Mouse (Mus musculus) yolk sac, embryonic 10.5 days (tissue): ENCODE measurements around the gene Slc17a7.

ENCODE experiments used
- DNase-seq: peaks from one replicate; pipeline ENCODE4 v3.0.0-alpha.2; 2017; ENCODE audit warnings: low spot score

Slc17a7 gene

DNA sequence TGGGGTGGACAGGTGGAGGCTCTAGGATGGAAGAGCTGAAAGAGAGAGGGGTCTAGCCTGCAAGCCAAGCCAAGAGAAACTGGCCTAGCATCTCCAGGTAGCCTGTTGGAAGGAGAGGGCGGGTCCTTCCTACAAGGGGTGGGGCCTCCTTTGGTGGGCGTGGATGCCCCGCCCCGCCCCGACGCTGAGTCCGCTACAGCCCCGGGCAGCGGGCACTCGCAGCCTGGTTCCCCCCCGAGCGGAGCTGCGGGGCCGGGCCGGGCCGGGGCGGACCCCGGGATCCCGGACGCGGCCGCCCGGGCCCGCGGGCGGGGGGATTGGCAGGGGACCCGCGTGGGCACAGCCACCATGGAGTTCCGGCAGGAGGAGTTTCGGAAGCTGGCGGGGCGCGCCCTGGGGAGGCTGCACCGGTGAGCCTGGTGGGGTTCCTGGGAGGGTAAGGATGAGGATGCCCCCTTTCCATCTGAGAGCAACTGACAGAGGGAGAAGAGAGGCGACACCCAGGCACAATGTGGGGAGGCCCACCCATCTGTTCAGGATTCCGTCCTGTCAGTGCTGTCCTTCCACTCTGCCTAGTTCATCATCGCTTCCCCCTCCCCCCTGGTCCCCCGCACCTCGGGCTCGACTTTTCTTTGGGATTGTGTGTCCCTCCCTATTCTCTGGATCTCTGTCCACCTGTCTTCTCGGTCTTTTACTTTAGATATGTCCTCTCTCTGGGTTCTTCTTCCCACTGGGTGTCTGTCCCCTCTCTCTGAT, at the start of gene Slc17a7:
Gene Slc17a7, plus strand, starts transcription at position 215 of the 756 bp plus-strand sequence.
- no peak for DNase-seq

GRCm38 (mm10) chr7:45117566-45117965, 46.2 kb upstream of the Slc17a7 start:
- DNase-seq: peak; percentile 10

GRCm38 (mm10) chr7:45118336-45118735, 45.4 kb upstream of the Slc17a7 start:
- no peak for DNase-seq

DNA sequence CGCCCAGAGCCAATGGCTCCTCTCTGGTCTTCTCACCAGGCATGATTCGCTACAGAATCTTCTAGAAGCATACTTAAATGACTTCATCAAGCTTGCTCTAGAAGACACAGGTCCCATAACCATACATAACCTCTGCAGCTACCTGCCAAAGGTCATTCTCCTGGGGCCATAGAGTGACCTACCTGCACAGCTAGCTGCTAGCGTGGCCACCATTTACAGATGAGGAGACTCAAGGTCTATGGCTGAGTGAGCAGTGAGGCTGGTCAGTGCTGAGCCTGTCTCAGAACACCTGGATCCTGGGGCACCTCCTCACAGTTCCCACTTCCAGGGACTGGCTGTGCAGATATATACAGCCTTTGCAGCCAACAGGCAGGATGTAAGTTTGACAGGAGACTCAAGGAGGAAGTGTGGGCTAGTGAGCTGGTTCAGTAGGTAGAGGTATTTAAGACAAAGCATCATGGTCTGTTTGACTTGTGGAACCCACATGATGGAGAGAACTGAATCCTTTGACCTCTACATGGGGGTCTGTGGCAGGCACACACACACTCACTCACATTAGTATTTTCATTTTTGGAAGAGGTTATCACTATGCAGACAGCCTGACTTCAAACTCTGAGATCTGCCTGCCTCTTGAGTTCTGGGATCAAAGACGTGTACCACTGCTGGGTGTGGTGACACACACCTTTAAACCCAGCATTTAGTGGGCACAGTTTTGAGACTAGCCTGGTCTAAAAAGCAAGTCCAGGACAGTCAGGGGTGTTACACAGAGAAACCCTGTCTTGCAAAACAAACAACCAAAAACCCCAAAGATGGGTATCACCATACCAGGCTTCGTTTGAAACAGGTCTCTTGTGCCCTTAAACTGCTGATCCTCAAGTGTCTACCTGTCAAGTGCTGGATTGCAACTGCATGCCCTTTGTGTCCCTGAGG, 43.7 kb upstream of the Slc17a7 start:
- peak; percentile 28 for DNase-seq

DNA sequence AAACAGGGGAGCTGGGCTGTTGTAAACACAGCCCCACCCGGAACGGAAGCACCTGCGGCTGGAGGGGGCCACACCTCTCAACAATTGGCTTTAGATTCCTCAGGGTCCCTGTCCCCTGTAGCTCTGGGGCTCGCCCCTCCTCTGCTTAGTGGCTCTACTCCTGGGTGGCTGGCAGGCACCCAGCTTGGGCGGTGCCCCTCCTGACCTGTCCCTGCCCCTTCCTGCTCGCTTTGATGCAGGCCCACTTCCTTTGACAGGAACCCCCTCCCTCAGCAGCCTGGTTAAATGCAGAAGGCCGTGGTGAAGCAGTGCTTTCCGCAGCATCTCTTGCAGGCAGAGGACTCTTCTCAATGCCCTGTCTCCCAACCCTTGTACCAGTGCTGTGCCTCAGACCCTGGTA, 42.3 kb upstream of the Slc17a7 start:
- no peak for DNase-seq

DNA sequence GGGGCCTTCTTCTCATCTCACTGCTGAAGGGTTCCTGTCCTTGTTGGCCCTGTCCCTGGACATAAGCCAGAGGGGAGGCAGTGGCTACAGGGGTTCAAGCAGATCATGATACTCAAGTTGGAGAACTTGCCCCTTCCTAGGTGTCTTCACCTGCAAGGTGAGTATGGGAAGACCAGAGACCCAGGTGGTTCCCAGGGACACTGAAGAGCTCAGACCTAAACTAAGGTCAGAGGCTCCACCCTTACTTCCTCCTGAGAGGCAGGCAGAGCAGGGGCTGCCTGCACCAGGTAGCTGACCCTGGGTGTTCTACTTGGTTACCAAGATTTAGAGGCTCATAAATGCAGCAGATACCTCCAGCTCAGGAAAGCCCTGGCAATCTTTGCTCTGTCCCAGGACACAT, 41.8 kb upstream of the Slc17a7 start:
- DNase-seq: no peak

GRCm38 (mm10) chr7:45122561-45123185, 41.1 kb upstream of the Slc17a7 start:
- no peak for DNase-seq

DNA sequence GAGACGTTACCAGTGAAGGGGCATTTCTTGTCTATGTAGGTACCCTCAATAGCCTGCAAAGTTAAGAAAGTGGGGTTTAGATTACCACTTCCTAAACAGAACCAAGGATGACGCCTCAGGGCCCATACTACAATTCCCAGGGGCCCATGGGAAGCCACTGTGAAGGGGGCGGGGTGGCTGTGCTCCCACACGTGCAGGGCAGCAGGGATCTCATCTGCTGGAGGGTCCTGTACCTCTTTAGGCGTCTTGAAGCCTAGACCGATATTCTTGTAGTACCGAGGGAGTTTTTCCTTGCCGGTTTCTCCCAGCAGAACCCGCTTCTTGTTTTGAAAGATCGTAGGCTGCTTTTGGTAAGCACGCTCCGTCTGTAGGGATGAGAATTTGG, 40.6 kb upstream of the Slc17a7 start:
- DNase-seq: peak; percentile 14

DNA sequence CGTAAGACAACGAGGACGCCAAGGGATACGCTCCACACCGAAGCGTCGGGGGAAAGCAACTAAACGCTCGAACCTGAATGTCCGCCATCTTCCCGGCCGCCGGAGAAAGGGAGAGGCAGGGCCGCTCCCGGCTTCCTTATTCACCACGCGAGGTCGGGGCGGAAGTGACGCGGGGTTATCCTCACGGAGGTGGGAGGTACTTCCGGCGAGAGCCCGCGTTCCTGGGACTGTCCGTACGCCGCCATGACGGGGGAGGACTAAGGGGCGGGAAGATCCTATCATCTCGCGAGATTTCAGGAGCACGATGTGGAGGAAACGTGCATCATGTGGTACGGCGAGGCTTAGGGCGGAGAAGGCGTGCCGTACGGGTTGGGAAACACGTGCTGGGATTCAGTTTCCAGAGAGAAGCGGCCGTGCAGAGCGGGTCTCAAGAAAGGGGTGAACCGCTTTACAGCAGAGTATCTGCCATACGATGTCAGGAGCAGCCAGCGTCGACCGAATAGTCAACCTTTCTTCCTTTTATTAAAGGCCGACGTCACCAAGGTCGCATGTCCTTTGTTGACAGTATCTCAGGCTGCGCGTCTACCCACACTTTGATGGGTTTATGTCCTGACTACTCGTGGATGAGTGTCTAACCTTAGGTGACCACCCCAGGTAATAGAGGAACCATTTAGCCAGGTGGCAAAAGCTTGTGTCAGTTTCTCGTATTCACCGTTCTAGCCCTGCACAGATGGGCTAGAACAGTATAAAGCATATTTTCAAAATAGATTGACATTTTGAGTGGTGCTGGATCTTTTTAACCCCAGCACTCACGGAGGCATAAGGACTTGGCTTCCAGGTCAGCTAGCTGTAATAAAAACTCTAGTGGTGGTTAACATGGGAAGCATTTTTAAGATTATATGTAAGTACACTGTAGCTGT, 39.3 kb upstream of the Slc17a7 start, which contains the start of gene Rps11:
Gene Rps11, minus strand, starts transcription at position 216 of the 920 bp plus-strand sequence.
- peak; percentile 99 for DNase-seq

DNA sequence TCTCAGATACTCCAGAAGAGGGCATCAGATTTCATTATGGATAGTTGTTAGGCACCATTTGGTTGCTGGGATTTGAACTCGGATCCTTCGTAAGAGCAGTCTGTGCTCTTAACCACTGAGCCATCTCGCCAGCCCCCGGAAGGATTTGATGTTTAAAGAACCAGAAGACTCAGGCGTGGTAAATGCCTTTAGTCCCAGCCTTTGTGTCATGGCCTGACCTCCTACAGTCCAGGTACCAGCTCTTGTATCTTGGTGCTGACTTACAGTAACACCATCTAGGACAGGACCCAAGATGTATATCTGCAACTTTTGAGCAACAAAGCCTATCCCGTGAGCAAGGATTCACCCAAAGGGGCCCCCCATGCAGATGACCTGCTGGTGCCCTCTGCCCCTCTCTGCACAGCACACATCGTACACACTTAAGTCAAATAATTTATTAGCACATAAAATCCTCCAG, 38.6 kb upstream of the Slc17a7 start:
- peak; percentile 66 for DNase-seq

- peak; percentile 18 for DNase-seq
Measured at GRCm38 (mm10) chr7:45125649-45126048, 38.1 kb upstream of the Slc17a7 start.

DNA sequence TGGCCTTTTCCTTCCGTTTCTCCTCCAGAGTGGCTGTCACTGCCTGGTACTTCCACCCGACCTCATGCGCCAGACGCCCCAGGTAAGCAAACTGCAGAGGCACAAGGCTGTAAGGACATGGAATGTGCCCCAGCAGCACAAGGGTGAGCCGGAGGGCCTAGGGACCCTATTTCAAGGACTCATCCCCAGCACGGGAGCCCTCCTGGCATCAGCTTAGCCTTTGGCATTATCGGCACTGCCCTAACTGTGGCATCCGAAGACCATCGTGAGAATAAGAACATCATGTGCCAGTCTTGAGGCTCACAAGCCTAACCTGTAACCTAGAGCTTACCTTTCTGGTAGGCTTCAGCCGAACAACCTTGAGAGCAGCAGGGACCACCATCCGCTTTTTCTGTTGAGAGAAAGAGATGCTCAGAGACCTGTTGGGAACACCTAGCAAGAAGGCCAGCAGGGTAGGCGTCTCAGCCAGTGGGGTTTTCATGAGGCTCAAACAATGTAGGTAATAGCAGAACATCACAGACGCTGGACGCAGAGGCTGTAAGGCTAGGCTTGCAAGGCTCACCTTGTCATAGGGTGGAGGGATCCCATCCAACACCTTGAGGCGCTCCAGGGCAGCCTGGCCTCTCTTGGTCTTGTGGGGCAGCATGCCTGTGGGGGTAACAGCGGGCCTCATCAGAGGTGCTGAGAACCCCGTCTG, 37.5 kb upstream of the Slc17a7 start:
- DNase-seq: peak; percentile 29

DNA sequence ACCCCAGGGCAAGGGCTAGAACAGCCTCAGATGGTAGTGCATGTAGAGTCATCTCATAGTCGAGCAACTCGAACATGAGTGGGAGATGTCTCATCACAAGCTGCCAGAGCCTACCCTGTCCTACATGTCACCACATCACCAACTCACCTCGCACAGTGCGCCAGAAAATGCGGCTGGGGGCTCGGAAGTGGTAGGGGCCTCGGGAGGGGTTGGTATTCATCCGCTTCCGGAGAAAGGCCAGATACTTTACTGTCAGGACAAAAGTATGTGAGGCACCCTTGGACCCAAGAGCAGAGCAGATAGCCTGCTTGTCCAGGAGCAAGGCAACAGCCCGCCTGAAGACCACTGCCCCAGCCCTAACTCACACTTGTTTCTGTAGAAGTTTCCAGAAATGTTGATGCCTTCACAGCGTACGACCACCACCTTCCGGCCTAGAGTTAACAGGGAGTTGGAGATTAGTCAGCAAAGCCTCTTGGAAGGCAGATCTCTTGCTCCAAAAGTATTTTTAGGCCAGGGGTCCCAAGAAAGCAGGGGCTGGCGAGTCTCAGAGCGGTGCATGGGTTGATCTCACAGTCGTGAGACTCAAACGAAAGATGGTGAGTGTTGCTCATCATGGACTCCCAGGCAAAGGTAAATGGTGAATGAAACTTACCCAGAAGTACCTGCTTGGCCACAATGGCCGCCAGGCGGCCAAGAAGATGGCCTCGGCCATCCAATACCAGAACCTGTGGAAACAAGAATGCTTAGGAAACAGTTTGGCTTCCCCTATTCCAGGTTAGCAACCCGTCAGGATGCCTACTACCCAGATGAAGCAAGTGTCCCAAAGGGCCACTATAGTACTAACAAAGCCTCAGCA, 36.7 kb upstream of the Slc17a7 start:
- no peak for DNase-seq

DNA sequence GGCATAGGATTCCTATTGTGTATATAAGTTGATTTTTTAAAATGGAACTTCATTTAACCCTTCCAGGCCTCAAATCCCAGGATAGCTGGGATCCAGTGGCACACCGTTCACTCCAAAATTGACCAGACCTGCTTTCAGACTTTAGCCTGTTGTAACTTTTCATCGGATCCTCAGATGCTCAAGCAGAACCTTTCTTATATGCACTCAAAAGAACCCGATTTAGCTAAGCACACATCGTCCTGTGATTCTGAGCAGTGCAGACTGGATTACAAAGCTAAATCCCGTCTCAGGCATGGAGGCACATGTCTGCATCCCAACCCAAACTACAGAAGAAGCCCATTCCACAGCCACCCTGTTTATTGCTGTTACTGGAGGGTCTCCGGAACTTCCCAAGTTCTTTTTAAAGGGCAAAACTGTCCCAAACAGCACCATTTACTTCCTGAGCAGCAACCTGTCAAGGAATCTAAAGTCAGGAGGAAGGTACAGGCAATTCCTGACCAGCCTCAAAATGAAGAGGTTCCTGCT, 36.0 kb upstream of the Slc17a7 start:
- no peak for DNase-seq

DNA sequence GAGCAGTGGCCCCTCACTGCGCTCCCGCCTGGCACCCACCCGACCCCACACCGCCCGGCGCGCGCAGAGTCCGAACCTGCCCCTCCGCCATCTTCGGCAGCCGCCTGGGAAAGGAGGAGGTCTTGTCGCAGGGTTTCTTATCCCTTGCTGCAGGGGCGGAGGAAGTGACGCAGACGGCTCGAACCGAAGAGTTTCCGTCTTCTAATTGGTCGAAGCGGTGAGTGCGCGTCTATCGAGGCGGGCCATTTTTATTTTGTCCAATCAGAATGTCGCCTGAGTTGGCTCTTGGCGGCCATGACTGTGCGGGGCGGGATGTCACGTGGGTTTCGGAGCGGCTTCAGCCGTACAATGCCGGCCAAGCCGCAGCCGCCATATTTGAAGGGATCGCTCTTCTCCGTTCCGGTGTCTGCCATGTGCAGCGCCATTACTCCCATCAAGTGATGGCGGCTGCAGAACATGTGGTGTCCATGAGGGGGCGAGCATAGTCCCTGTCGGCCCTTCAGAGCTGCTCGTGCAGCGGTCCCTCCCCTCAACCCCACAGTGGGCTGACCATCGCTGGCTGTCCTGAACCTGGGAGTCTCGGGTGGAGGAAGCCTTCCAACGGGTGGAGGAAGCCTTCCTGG, 35.0 kb upstream of the Slc17a7 start, which contains the start of gene Rpl13a:
Gene Rpl13a, minus strand, starts transcription at position 138 of the 623 bp plus-strand sequence.
- DNase-seq: peak; percentile 99

- DNase-seq: no peak
Measured at GRCm38 (mm10) chr7:45129318-45129717, 34.4 kb upstream of the Slc17a7 start.

- DNase-seq: no peak
Measured at GRCm38 (mm10) chr7:45129776-45130512, 33.8 kb upstream of the Slc17a7 start.

GRCm38 (mm10) chr7:45131850-45132249, 31.9 kb upstream of the Slc17a7 start:
- no peak for DNase-seq
